Mouse (Mus musculus) left cerebral cortex, postnatal 36 days (tissue): ENCODE measurements at regions not wholly inside any gene's neighbourhood (a gene's known extent, or its start where the extent isn't known, plus 50 kb on each side); places are given as distances from the start of the nearest gene placed in this dataset.

ENCODE experiments used
- DNase-seq, 2 experiments: peaks; one replicate each; pipeline ENCODE4 v3.0.0; 2021 to 2022; ENCODE audit warnings: low spot score in 2 of 2, mixed read lengths in 1 of 2
- intact Hi-C: fragments of 180-260 bp; cut with DNase I; formaldehyde crosslinking; loops from one replicate; pipeline ENCODE4 v1.15.1; 2025

GRCm38 (mm10) chr1:22222836-22223235 lies 261.1 kb upstream of the Kcnq5 start:
- DNase-seq, result no peak

GRCm38 (mm10) chr1:22211795-22212194 lies 250.1 kb upstream of the Kcnq5 start:
- DNase-seq, result peak in 1 of 2 experiments; percentile 45
- intact Hi-C loops, result no loop called here

More at GRCm38 (mm10) chr1:22222836-22223235, 261.1 kb upstream of the Kcnq5 start:
- intact Hi-C loops, result no loop called here

- intact Hi-C loops, result no loop called here
- DNase-seq, result no peak
Observed at GRCm38 (mm10) chr1:22211232-22211631, 249.5 kb upstream of the Kcnq5 start.

- DNase-seq, result peak; percentile 28
- intact Hi-C loops, result no loop called here
Observed at GRCm38 (mm10) chr1:22210621-22211020, 248.9 kb upstream of the Kcnq5 start.

GRCm38 (mm10) chr1:22208287-22208686 lies 246.5 kb upstream of the Kcnq5 start:
- intact Hi-C loops, result no loop called here
- no peak for DNase-seq

- intact Hi-C loops, result no loop called here
- no peak for DNase-seq
Observed at GRCm38 (mm10) chr1:22206935-22207334, 245.2 kb upstream of the Kcnq5 start.

- intact Hi-C loops, result no loop called here
- DNase-seq, result no peak
Observed at GRCm38 (mm10) chr1:22167621-22168181, 206.0 kb upstream of the Kcnq5 start.

- intact Hi-C loops, result no loop called here
- DNase-seq, result peak in 1 of 2 experiments; percentile 6
Observed at GRCm38 (mm10) chr1:22136571-22137122, 174.9 kb upstream of the Kcnq5 start.

- intact Hi-C loops, result no loop called here
- DNase-seq, result no peak
Observed at GRCm38 (mm10) chr1:22118266-22118772, 156.6 kb upstream of the Kcnq5 start.

GRCm38 (mm10) chr1:22116466-22116865 lies 154.7 kb upstream of the Kcnq5 start:
- no peak for DNase-seq
- intact Hi-C loops, result no loop called here

- DNase-seq, result no peak
- intact Hi-C loops, result no loop called here
Observed at GRCm38 (mm10) chr1:22105496-22105895, 143.8 kb upstream of the Kcnq5 start.

GRCm38 (mm10) chr1:22071405-22072117 lies 109.8 kb upstream of the Kcnq5 start:
- no peak for DNase-seq
- intact Hi-C loops, result no loop called here

GRCm38 (mm10) chr1:22070028-22070427 lies 108.3 kb upstream of the Kcnq5 start:
- intact Hi-C loops, result no loop called here
- DNase-seq, result no peak
